ENCODE assay signal across 19 mouse cellular contexts in the genomic region with DNA sequence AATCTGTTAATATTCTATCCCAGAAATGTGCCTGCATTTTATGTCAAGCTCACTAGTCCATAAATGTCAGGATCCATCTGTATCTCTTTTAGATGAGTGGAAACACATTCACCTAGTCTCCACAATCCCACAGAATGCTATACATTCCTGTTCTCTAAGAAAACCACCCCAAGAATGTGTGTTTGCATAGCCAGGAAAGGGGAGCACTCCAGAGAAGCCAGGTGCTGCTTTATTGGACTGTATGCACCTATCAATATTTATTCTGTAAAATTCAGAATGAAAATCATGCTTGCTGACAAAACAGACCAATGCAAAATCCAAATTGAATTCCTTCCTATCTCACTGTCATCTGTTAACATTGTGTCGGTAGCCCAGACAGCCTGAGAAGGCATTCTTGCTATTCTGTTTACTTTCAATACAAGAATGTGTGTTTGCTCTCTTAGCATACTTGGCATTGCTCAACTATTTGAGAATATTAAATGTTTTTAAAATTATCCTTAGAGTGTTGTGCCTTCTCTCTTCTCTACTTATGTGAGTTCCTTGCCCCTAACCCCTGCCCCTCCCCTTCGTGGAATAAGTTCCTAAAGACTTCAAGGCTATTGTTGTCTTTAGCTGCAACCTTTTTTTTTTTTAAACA.
"Had no signal": no experiment of that assay in that cellular context is flagged by ENCODE, and none has a peak within 500 bp of the region (broad histone marks: within the 10 kb centered on the region; RNA-seq: fewer than 3 reads in every experiment).

No protein-coding gene starts in this region.

- H3K27me3 ChIP-seq: liver, embryonic 13.5 days; midbrain, embryonic 15.5 days; neural tube, embryonic 12.5 days; neural tube, embryonic 15.5 days had no signal

- H3K4me3 ChIP-seq: liver, embryonic 13.5 days; midbrain, embryonic 15.5 days; neural tube, embryonic 12.5 days; neural tube, embryonic 15.5 days had no signal

- H3K36me3 ChIP-seq: liver, embryonic 13.5 days; midbrain, embryonic 15.5 days; neural tube, embryonic 12.5 days; neural tube, embryonic 15.5 days had no signal

- ATAC-seq: inflammation-experienced regulatory T-cells, adult 6 months; intestine, embryonic 16.5 days; midbrain, embryonic 15.5 days had no signal

- H3K27ac ChIP-seq: liver, embryonic 13.5 days; midbrain, embryonic 15.5 days; neural tube, embryonic 12.5 days; neural tube, embryonic 15.5 days; stomach, postnatal 0 days had no signal

- H3K4me1 ChIP-seq: liver, embryonic 13.5 days; midbrain, embryonic 15.5 days; neural tube, embryonic 12.5 days; neural tube, embryonic 15.5 days had no signal

- H3K9ac ChIP-seq: liver, embryonic 13.5 days; midbrain, embryonic 15.5 days; neural tube, embryonic 12.5 days; neural tube, embryonic 15.5 days had no signal

- H3K4me2 ChIP-seq: liver, embryonic 13.5 days; midbrain, embryonic 11.5 days; midbrain, embryonic 15.5 days; neural tube, embryonic 12.5 days; neural tube, embryonic 15.5 days had no signal

- DNase-seq: kidney, adult 18-20 months; kidney, adult 9 months; kidney, postnatal 14 days; kidney, postnatal 4 days; left cerebral cortex, postnatal 4 days; liver, embryonic 13.5 days; right cerebral cortex, adult 18-20 months; right cerebral cortex, postnatal 14 days; right cerebral cortex, postnatal 4 days; thymus, adult 2 months; thymus, postnatal 14 days; thymus, postnatal 4 days had no signal

- H3K9me3 ChIP-seq: liver, embryonic 13.5 days; midbrain, embryonic 15.5 days; neural tube, embryonic 12.5 days; neural tube, embryonic 15.5 days had no signal
